Mouse (Mus musculus) hindbrain, embryonic 12.5 days (tissue): ENCODE measurements around the gene Arntl2. TPM values are rescaled to one million over a fixed set of nuclear protein-coding genes. Genes with fewer than 3 reads are reported as not detected.
"Not testable (repeated sequence)": the region's sequence is repeated elsewhere in the genome, so short reads cannot be mapped to it uniquely, and the experiment has no call there.

Source experiments
- ATAC-seq: fragments of 200-750 bp; cut with Nextera tagmentation; 2 replicates; pipeline ENCODE4 v1.8.0; 2017; ENCODE audit warnings: moderate TSS enrichment; ENCODE audit not compliant: low FRiP score
- H3K27ac ChIP-seq: fragments of 300-500 bp; sonication (generic); 2 replicates; pipeline ENCODE4 v1.5.1; 2016; ENCODE audit warnings: mild to moderate bottlenecking
- H3K27me3 ChIP-seq: fragments of 300-500 bp; sonication (generic); 2 replicates; pipeline ENCODE4 v1.6.1; 2016; ENCODE audit warnings: mild to moderate bottlenecking
- H3K36me3 ChIP-seq: fragments of 300-500 bp; sonication (generic); 2 replicates; pipeline ENCODE4 v1.6.1; 2016; ENCODE audit warnings: mild to moderate bottlenecking
- H3K4me1 ChIP-seq: fragments of 300-500 bp; sonication (generic); 2 replicates; pipeline ENCODE4 v1.6.1; 2016
- H3K4me2 ChIP-seq: fragments of 300-500 bp; sonication (generic); replicated peaks from 2 replicates; pipeline ENCODE4 v1.6.1; 2016; ENCODE audit warnings: mild to moderate bottlenecking
- H3K4me3 ChIP-seq: fragments of 300-500 bp; sonication (generic); 2 replicates; pipeline ENCODE4 v1.5.1; 2016; ENCODE audit warnings: mild to moderate bottlenecking
- H3K9ac ChIP-seq: fragments of 300-500 bp; sonication (generic); 2 replicates; pipeline ENCODE4 v1.6.1; 2016; ENCODE audit warnings: mild to moderate bottlenecking, moderate library complexity
- H3K9me3 ChIP-seq: fragments of 300-500 bp; sonication (generic); replicated peaks from 2 replicates; pipeline ENCODE4 v1.6.1; 2016; ENCODE audit warnings: mild to moderate bottlenecking
- WGBS: fragments of 180-500 bp; shearing (Covaris S2); methylation state at CpG from one replicate; pipeline ENCODE4 v1.1.7; 2016; 5-methylcytosine and 5-hydroxymethylcytosine counted together
- polyA plus RNA-seq: library from polyadenylated mRNA; unstranded; fragments of >200 nt; fragmentation: Nextera tagmentation; extraction: Ambion mirVana; gene quantifications from 2 replicates; pipeline ENCODE4 v1.2.1, GENCODE M21; 2016

Gene Arntl2
- polyA plus RNA-seq, 1 experiment from 2014 or later: 2.2 TPM

GRCm38 (mm10) chr6:146857386-146857785 lies 61.5 kb downstream of the Arntl2 start:
- no peaks in the 10 kb centered on the region for H3K9me3 ChIP-seq
- ATAC-seq: no peak
- H3K4me3 ChIP-seq: no peak overlapping the region
- no peaks in the 10 kb centered on the region for H3K27me3 ChIP-seq
- no peak overlapping the region for H3K9ac ChIP-seq
- H3K4me1 ChIP-seq: no peaks in the 10 kb centered on the region
- no peak overlapping the region for H3K4me2 ChIP-seq
- no peak overlapping the region for H3K27ac ChIP-seq
- WGBS: 96% methylated on average over 2 of the region's 2 CpGs
- no peaks in the 10 kb centered on the region for H3K36me3 ChIP-seq

- Histone ChIP-seq H3K27me3 (no peaks in the 10 kb centered on the region), H3K36me3 (no peaks in the 10 kb centered on the region), H3K4me1 (no peaks in the 10 kb centered on the region), H3K4me3 (no peak overlapping the region), H3K27ac (no peak overlapping the region), H3K9ac (no peak overlapping the region), H3K9me3 (no peaks in the 10 kb centered on the region), H3K4me2 (no peak overlapping the region)
- ATAC-seq: no peak
- WGBS: 94% methylated on average over 2 of the region's 2 CpGs
Observed at GRCm38 (mm10) chr6:146863154-146863553, 67.3 kb downstream of the Arntl2 start.

GRCm38 (mm10) chr6:146864370-146864769 lies 68.5 kb downstream of the Arntl2 start:
- not testable (repeated sequence) for H3K4me3 ChIP-seq, H3K27ac ChIP-seq, H3K36me3 ChIP-seq, H3K4me1 ChIP-seq, H3K27me3 ChIP-seq, H3K9me3 ChIP-seq, ATAC-seq, H3K4me2 ChIP-seq, H3K9ac ChIP-seq
- 93% methylated on average over 2 of the region's 5 CpGs for WGBS

GRCm38 (mm10) chr6:146865701-146866100 lies 69.8 kb downstream of the Arntl2 start:
- no peak for ATAC-seq
- H3K27ac ChIP-seq: no peak overlapping the region
- H3K36me3 ChIP-seq: no peaks in the 10 kb centered on the region
- no peaks in the 10 kb centered on the region for H3K27me3 ChIP-seq
- no peak overlapping the region for H3K9ac ChIP-seq
- H3K4me3 ChIP-seq: no peak overlapping the region
- no peaks in the 10 kb centered on the region for H3K9me3 ChIP-seq
- no peaks in the 10 kb centered on the region for H3K4me1 ChIP-seq
- H3K4me2 ChIP-seq: no peak overlapping the region
- WGBS: 83% methylated on average over 4 of the region's 4 CpGs

- H3K4me2 ChIP-seq: no peak overlapping the region
- no peak overlapping the region for H3K27ac ChIP-seq
- no peaks in the 10 kb centered on the region for H3K4me1 ChIP-seq
- WGBS: 87% methylated on average over 4 of the region's 4 CpGs
- no peaks in the 10 kb centered on the region; the same call in 1 of the 2 replicates for H3K9me3 ChIP-seq
- no peak for ATAC-seq
- H3K36me3 ChIP-seq: no peaks in the 10 kb centered on the region
- no peaks in the 10 kb centered on the region for H3K27me3 ChIP-seq
- no peak overlapping the region for H3K9ac ChIP-seq
- H3K4me3 ChIP-seq: no peak overlapping the region
Observed at GRCm38 (mm10) chr6:146871975-146872374, 76.1 kb downstream of the Arntl2 start.

- Histone ChIP-seq H3K9me3 (no peaks in the 10 kb centered on the region; the same call in 1 of the 2 replicates), H3K9ac (no peak overlapping the region), H3K4me3 (no peak overlapping the region), H3K36me3 (no peaks in the 10 kb centered on the region), H3K27ac (no peak overlapping the region), H3K4me2 (no peak overlapping the region), H3K4me1 (peaks cover 2% of the 10 kb centered on the region; the same call in 1 of the 2 replicates), H3K27me3 (no peaks in the 10 kb centered on the region)
- no peak for ATAC-seq
- 88% methylated on average over 6 of the region's 6 CpGs for WGBS
Observed at GRCm38 (mm10) chr6:146874415-146874814, 78.6 kb downstream of the Arntl2 start.

GRCm38 (mm10) chr6:146876820-146877219 lies 81.0 kb downstream of the Arntl2 start:
- ATAC-seq: no peak
- H3K4me1 ChIP-seq: peaks cover 2% of the 10 kb centered on the region; the same call in 1 of the 2 replicates
- no peaks in the 10 kb centered on the region for H3K36me3 ChIP-seq
- no peak overlapping the region for H3K27ac ChIP-seq
- H3K9ac ChIP-seq: no peak overlapping the region
- no peaks in the 10 kb centered on the region for H3K27me3 ChIP-seq
- no peaks in the 10 kb centered on the region; the same call in 1 of the 2 replicates for H3K9me3 ChIP-seq
- WGBS: 96% methylated on average over 2 of the region's 2 CpGs
- H3K4me3 ChIP-seq: no peak overlapping the region
- H3K4me2 ChIP-seq: no peak overlapping the region

GRCm38 (mm10) chr6:146877425-146878045 lies 81.7 kb downstream of the Arntl2 start:
- Histone ChIP-seq H3K9me3 (no peaks in the 10 kb centered on the region; the same call in 1 of the 2 replicates), H3K36me3 (no peaks in the 10 kb centered on the region)

GRCm38 (mm10) chr6:146878926-146879325 lies 83.1 kb downstream of the Arntl2 start:
- no peaks in the 10 kb centered on the region; the same call in 1 of the 2 replicates for H3K9me3 ChIP-seq
- no peaks in the 10 kb centered on the region for H3K27me3 ChIP-seq
- ATAC-seq: no peak
- H3K36me3 ChIP-seq: no peaks in the 10 kb centered on the region
- no peak overlapping the region for H3K9ac ChIP-seq
- no peak overlapping the region for H3K4me3 ChIP-seq
- H3K4me1 ChIP-seq: peaks cover 2% of the 10 kb centered on the region; the same call in 1 of the 2 replicates
- no peak overlapping the region for H3K27ac ChIP-seq
- 33% methylated on average over 10 of the region's 10 CpGs for WGBS
- H3K4me2 ChIP-seq: no peak overlapping the region

More at GRCm38 (mm10) chr6:146877425-146878045, 81.7 kb downstream of the Arntl2 start:
- 89% methylated on average over 12 of the region's 12 CpGs for WGBS
- H3K27ac ChIP-seq: no peak overlapping the region
- H3K4me3 ChIP-seq: no peak overlapping the region
- peaks cover 2% of the 10 kb centered on the region; the same call in 1 of the 2 replicates for H3K4me1 ChIP-seq
- H3K4me2 ChIP-seq: no peak overlapping the region
- no peak for ATAC-seq
- no peaks in the 10 kb centered on the region for H3K27me3 ChIP-seq
- no peak overlapping the region for H3K9ac ChIP-seq

GRCm38 (mm10) chr6:146879856-146880255 lies 84.0 kb downstream of the Arntl2 start:
- Histone ChIP-seq H3K4me3 (no peak overlapping the region), H3K4me2 (no peak overlapping the region), H3K36me3 (no peaks in the 10 kb centered on the region), H3K27ac (no peak overlapping the region), H3K9ac (no peak overlapping the region), H3K9me3 (no peaks in the 10 kb centered on the region; the same call in 1 of the 2 replicates), H3K27me3 (no peaks in the 10 kb centered on the region), H3K4me1 (peaks cover 2% of the 10 kb centered on the region; the same call in 1 of the 2 replicates)
- WGBS: 90% methylated on average over 9 of the region's 9 CpGs
- no peak for ATAC-seq

- H3K36me3 ChIP-seq: no peaks in the 10 kb centered on the region
- 83% methylated on average over 4 of the region's 4 CpGs for WGBS
- H3K27me3 ChIP-seq: no peaks in the 10 kb centered on the region
- H3K4me1 ChIP-seq: peaks cover 2% of the 10 kb centered on the region; the same call in 1 of the 2 replicates
- no peak overlapping the region for H3K4me2 ChIP-seq
- no peak overlapping the region for H3K27ac ChIP-seq
- no peak for ATAC-seq
- no peak overlapping the region for H3K4me3 ChIP-seq
- no peaks in the 10 kb centered on the region; the same call in 1 of the 2 replicates for H3K9me3 ChIP-seq
- no peak overlapping the region for H3K9ac ChIP-seq
Observed at GRCm38 (mm10) chr6:146880296-146880695, 84.4 kb downstream of the Arntl2 start.

GRCm38 (mm10) chr6:146881896-146882770 lies 86.3 kb downstream of the Arntl2 start:
- no peak overlapping the region for H3K4me3 ChIP-seq
- H3K4me2 ChIP-seq: no peak overlapping the region
- H3K27ac ChIP-seq: no peak overlapping the region
- no peaks in the 10 kb centered on the region for H3K36me3 ChIP-seq
- ATAC-seq: no peak
- peaks cover 5% of the 10 kb centered on the region; the same call in 1 of the 2 replicates for H3K4me1 ChIP-seq
- H3K9ac ChIP-seq: no peak overlapping the region
- 71% methylated on average over 13 of the region's 13 CpGs for WGBS
- H3K27me3 ChIP-seq: 0 out of 2 replicates have a peak, but pooled peaks cover 3% of the 10 kb centered on the region
- no peaks in the 10 kb centered on the region; the same call in 1 of the 2 replicates for H3K9me3 ChIP-seq
